Mouse (Mus musculus) gastrocnemius, postnatal 25 days (tissue): ENCODE measurements around the gene Lnx1. TPM values are rescaled to one million over a fixed set of nuclear protein-coding genes. Genes with fewer than 3 reads are reported as not detected.

ENCODE experiments used
- DNase-seq: peaks from one replicate; pipeline ENCODE4 v3.0.0; 2022
- long read RNA-seq, 2 experiments: library from polyadenylated mRNA; stranded (forward); transcript quantifications; one replicate each; pipeline ENCODE4 v2.0.0; 2021
- total RNA-seq, 2 experiments: library from RNA; stranded (reverse); gene quantifications; 1 replicate in 1 of 2; 2 replicates in 1 of 2; pipeline ENCODE4 v1.2.3; 2021

The Lnx1 gene
- total RNA-seq: 1 to 10 TPM; 1.5 to 2.7 TPM
- long read RNA-seq, experiment 1, partial matches to known transcripts: 1 of 3 reads
- long read RNA-seq, experiment 1, other reads (novel, unspliced or antisense): 0 of 3 reads
- long read RNA-seq, experiment 2, partial matches to known transcripts: 1 of 6 reads
- long read RNA-seq, experiment 2, other reads (novel, unspliced or antisense): 1 of 6 reads

DNA sequence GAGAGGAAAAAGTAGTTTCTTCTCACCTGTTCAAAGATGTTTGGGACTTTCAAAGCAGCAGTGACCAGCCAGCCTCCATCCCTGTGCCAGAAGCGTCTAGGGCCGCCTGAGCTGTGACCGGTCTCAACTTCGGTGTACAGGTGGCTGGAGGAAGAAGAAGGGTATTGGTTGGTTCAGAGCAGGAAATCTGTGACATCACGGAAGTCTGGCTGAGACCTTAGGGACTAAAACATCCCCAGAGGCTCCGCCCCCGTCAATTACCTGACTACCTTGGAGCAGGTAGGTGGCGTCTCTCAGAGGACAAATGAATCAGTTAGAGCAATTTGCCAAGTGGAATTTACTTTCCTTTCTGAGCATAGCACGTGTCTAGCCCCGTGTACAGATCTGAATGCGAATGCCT, at the start of gene Lnx1:
Gene Lnx1, minus strand, starts transcription at position 147 of the 400 bp plus-strand sequence.
- peak; percentile 48 for DNase-seq

DNA sequence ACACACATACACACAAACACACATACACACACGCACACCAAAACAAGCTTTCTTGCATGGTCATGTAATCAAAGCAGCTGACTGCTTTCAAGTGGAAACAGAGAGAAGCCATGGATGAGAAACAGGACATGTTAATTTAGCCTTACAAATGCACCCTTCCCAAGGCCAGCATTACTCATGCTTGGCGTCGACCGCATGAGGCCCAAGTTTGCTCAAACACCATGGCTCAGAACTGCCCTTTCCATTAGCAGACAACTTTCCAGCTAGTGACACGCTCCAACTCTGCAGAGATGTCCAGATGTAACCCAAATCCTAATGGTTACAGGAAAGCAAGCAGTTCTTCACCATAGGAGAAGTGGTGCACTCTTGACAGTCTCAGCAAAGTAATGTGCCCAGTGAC, 47.8 kb upstream of the Lnx1 start:
- DNase-seq: peak; percentile 68

DNA sequence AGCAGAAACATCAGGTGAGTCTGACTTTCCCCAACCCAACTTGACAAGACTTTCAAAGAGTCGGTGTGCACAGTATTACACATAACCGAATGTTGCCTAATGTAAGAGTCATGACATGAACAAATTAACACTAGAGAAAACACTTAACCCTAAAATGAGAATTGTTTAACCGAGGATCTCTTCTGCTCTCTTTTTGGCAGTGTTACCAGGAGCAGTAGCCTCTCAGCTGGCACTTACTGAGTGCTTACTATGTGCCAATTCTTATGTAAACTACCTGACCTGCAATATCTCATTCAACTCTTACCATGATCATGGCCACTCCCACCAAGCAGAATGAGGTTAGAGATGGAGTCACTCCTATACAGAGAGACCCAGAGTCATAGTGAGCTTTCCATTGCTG, 44.8 kb upstream of the Lnx1 start:
- DNase-seq: no peak

DNA sequence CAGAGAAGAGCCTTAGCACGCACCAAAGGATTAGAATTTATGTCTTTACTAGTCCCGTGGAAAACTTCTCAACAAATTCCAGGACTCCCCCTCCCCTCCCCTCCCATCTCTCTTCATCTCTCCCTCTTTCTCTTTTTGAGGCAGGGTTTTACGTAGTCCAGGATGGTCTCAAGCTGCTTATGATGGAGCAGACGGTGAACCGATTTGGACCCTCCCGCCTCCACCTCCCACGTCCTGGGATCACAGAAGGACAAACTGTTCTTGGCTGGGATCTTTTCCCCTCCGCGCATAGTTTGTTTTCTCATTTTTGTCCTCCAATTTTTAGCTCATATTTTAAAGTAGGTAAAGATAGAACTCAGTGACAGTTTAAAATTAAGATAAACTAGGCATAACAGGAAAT, 38.2 kb upstream of the Lnx1 start:
- DNase-seq: peak; percentile 40

DNA sequence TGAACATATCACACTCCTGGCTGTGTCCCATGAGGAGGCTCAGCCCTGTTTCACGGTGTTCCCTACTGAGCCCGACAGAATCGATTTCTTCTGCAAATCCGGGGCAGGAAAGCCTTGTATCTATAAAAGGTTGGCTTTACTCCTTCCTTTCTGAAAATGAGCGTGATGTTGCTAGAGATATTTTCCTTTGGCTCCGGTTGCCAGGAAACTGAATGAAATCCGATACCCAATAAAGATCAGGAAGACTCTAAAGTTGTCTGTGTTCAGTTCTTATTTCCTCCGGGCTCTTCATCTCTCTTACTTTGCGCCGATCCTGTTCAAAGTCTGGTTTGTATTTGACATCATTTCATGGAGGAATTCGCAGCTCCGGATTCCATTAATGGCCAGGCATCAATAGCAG, 36.7 kb upstream of the Lnx1 start:
- DNase-seq: no peak

DNA sequence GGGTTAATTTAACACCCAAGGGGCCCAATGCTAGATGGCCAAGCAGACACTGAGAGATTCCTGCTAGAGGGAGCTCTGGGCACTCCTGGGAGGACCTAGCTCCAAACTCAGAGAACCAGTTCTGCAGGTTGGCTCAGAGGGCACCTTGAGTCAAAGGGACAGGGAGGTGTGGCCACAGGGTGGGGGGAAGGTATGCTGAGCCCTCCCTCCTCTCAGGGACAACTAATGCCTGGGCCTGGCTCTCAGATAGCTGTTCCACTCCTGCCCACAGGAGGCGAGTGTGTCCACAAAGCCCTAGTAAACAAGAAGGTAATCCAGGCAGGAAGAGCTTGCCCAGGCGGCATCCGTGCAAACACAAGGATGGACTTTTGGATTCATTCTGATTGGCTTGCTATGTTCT, 35.6 kb upstream of the Lnx1 start:
- no peak for DNase-seq

DNA sequence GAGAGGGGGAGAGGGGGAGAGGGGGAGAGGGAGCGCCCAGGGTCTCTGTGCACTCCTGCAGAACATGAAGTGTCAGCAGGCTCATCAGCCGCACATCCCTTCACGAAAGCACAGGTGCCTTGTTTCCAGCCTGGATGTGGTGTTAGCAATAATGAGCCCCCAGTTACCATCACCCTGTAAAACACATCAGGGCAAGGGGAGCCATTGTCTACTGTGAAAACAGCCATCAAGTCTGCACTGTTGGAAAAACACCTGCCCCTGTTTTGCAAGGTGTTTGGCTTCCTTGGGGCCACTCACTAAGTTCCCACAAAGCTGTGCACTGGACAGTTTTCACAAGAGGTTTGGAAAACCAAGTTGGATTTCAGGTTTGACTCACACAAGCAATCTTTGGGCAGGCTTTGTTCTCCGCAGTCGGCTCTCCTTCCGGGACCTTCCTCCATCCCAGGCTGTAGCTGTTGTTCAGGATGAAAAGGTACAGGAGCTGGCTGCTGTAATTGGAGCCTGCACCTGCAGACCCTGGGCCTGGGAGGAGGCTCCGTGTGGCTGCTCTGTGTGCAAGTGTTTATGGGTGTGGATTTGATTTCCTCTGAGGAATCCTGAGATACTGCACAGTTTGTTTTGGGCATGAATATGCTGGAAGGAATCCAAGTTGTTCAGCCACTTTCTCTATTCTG, 31.3 kb upstream of the Lnx1 start:
- no peak for DNase-seq

DNA sequence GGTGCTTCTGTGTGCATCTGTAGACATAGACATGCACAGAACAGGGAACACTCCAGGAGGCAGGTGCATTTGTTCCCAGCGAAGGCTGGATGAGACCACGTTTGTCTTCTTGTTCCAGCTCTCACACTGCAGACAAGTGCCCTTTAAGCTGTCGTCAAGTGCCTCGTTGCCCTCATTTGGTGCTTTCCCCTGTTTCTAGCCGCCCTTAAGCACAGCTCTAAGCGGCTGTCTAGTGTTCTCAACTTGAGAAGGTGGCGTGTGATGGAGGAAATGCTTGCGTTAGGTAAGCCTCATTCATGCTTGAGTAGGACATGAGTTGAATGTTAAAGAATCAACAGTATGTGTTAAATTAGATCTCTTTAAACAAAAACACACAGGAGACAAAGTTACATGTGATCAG, 29.9 kb upstream of the Lnx1 start:
- DNase-seq: no peak

DNA sequence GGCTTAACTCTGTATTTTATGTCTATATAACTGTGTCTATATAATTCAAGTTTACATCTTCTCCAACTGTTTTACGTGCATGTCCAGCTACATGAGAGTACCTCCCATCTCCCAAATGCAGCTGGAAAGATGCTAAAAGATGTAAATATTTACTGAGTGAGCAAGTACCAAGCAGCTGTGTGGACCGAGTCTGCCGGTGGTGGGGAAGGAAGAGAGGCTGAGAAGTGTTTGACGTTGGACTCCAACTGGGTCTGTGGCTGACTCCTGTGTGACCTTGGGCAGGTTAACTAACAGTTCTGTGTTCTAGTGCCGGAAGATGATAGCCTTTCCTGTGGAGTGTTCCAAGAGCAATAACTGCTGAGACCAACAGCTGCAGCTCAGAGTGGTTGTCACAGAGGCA, 27.9 kb upstream of the Lnx1 start:
- no peak for DNase-seq

DNA sequence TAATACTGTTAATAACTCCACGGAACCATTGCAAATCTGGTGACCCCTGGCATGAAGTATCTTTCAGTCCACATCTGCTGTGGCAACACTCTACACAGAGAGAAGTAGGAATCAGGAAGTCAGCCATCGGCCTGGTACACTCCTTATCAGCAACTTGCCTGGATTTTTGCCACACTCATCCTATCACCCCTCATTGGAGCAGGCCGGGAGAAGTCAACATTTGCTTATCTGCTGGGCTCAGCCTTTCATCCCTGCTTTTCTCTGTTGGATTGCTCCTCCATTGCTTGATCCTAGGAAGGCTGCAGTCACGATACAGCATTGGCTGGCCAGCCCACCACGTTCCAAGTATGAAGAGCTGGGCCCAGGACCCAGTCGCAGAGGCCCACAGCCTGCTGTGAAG, 26.9 kb upstream of the Lnx1 start:
- no peak for DNase-seq

DNA sequence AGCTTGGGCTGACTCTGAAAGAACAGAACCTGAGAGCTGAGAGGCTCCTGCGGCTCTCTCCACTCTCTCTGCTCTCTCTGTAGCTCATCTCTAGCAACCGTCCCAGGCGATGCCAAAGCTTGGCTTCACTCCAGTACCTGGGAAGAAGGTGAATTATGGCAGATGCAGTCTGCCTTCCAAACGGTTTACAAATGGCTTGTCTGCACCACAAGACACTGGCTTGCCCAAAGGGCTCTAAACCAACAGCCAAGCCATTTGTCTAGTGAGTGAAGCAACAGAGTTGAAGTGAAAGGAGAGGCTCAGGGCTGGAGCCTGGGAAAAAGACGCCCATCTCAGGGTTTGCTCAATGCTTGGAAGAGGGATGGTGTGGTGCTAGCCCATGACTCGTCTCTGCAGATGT, 25.5 kb upstream of the Lnx1 start:
- DNase-seq: no peak

DNA sequence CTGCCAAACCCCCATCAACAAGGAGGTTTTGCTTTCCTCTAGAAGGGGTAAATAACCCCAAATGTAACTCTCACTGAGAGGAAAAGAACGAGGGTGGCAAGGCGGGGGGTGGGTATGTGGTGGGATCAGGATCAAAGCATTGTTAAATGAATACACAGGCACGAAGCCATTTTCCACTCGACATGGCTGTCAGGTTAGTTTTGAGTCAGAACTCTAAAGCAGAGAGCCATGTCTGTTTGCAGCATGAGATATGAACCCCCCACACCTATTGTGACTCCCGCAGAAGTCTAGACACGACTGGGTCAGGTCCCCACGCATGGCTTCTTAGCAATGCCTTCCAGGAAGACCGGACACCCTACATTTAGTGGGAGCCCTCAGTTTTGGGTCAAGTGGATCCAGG, 24.6 kb upstream of the Lnx1 start:
- no peak for DNase-seq

DNA sequence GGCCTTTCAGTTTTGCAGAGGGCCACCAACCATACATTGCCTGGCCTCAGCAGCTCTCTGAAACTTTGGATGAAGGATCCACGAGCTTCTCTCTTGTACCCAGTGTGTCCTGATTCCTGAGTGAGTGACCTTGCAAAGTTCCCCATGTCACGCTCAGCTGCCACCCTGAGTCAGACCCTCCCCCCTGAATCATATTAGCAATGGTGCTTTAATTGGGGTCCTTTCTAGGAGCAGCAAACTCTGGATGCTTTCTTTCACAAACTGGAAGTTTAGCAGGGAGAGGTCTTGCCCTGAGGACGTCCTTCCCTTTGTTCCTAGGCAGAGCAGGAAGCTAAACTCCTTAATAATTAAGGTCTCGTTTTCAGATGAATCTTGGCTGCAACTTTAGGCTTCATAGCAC, 22.8 kb upstream of the Lnx1 start:
- DNase-seq: no peak

DNA sequence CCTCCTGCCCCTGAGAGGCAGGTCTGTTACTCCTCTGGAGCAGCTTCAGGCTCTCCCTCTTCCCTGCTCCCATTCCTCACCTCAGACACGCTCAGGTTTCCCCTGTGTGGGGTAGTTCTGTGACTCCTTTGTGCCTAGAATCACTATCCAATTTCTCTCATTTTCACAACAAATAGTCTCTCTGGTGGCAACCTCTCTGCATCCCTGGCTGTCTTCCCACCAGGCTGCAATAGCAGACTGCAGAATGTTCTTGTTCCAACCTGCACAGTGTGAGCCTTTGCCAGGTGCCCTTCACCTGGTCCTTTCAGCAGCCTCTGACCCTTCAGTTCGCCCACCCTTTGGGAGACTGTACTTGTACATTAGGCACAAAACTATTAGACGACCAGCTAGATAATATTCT, 19.1 kb upstream of the Lnx1 start:
- DNase-seq: no peak

DNA sequence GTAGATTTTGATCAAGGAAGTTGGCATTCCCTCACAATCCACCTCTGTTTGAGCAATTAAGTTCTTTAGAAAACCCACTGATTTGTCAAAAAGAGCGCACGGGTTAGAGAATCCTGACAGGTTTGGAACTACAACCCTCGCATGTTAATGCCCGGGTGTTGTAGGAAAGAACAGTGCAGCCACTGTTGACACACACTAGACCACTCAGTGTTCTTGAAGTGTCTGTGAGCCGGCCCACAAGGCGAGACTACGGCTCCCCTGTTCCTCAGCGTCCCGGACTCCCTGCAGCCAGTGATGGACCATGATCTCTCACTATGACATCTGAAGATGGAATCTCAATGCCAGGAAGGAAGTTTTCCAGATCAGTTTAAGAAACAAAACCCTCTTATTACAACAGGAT, 17.9 kb upstream of the Lnx1 start:
- no peak for DNase-seq

DNA sequence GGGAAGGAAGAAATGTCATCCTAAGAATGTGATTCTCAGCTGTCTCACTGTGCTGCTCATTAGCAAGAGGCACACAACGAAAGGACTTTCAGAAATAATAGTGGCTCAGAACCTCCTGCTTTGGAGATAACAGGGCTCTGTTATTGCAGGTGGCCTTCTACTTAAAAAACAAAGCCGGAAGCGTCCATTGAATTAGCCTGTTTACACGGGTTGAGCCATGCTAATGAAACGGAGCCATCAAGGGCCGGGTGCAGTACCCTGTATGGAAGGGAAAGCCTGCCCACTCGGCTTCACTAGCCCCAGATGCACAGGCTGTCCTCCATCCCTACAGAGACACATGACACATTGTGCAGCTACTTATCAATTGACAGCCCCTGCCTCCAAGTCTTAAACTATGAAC, 13.5 kb upstream of the Lnx1 start:
- DNase-seq: no peak

DNA sequence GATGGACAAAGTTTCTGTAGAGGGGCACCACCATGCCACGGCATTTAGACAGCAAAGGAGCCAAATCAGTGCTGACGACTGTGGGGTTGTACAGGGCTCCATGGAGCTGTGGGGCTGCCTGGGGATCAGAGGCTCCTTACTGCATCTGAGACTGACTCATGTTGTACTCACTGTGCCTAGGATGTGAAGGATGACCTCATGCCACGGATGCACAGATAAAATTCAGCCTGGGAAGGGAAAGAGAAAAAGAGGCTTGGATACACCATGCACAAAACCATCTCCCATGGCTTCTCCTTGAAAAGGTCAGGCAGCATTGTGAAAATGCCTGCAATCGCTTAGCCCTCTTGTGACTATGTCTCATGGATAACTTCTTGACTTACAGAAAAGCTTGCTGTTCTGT, 10.1 kb upstream of the Lnx1 start:
- no peak for DNase-seq

DNA sequence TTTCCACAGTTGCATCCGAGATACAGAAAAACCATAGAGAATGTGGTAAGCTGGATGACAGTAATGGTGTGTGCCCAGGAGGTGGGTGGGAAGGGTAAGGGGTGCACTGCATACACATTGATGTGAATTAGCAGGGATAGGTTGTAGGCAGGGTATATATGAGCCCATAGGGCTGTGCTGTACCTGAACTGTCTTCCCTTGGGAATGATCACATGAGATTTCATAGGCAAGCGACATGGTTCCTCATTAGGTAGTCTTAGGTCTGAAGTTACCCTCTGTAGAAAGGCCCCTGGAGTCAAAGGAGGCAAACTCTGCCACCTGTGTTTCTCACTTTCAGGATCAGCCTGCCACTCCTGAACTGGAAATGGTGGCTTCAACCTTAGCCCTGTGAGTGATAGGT, 9.3 kb upstream of the Lnx1 start:
- no peak for DNase-seq

DNA sequence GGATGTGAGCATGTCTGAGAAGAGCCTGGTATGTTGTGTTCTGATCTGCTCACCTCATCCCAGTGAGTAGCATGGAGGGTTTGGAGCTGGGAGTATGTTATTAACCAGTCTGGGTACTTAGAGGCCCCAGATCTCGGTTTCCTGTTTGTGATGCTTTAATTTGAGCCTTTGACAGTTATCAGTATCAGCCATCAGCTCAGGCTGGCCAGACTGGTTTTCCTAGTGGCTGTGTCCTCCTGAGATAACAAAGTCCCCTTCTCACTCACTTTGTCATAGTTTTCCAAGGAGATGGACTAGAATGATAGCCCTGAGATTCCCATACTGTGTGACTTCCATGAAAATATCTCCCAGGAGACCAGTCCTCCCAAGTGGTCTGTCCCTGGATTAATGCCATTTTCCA, 8.3 kb upstream of the Lnx1 start:
- no peak for DNase-seq

DNA sequence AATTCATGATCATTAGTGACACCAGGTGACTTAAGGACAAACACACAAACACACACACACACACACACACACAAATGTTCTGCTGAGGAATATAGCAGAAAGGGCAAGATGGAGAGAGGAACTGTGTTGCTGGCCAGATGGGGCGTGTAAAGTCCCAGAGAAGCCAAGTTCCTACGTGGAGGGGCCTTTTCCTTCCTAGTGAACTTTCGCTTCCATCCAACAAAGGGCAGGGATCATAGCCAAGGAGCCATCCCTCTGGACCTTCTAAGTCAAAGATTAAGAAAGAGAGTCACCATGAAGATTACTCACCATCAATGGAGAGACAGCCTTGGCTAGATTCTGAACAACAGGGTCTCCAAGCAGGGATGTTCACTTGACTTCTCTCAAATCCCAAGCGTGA, 7.5 kb upstream of the Lnx1 start:
- DNase-seq: peak; percentile 19

DNA sequence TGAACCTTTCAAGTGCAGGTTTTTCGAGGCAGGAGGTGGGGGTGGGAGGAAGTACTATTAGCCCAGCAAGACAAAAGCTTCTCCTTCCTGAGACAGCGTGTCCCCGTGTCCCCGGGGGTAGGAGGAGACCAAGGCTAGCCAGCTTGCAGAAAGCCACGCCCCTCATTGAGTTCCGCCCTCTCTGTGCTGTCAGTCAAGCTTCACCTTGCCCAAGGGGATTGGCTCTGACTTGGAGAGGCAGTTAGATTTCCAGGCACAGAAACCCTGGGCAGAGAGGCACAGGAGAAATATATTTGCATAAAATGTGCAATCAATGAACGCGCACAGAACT, 1.7 kb upstream of the Lnx1 start:
- DNase-seq: peak; percentile 78

DNA sequence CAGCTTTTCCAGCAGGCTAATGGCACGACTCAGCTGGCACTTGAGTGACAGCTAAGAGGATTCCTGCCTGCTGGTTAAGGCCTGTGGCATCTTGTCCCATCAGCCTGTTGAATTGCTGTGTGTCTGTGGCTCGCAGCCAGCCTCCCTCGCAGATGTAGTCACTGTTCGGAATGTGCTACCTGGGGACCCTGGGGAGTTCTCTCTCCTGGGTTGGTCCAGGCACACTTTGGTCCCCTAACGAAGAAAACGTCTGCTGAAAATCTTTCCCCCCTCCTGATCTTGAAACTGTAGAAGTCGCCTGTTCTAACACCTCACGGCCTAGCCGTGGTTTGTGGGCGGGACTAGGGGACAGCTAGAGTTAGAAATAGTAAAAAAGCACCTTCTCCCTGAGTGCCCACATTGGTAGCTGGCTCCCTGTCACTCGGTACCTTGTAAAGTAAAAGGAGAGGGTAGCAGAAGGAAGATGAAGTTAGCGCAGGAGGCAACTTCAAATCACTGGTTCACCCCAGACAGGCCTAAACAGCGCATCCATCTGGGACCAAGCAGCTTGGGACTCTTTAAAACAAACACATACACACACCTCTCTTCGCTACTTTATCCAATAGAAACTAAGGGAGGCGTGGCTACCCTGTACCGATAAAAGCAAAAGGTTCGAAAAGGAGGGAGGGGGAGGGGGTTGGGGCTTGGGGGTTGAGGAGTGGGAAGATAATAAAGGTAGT, 1.2 kb upstream of the Lnx1 start:
- peak; percentile 24 for DNase-seq

DNA sequence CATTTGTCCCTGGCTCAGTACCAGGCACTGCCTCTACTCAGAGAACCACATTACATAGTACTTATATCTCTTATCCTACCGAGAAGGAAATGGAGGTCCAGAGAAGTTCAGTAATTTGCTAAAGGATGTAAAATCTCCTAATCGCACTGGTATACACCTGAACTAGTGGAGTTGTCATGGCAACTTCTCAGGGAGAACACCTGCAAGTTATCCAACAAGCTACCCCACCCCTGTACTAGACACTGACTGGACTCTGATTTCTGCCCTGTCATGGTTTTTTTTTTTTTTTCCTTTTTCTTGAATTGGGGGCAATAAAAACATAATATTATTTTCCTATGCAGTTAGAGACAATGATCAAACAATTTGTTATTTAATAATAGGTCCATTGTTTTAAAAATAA, 1.8 kb downstream of the Lnx1 start:
- no peak for DNase-seq

DNA sequence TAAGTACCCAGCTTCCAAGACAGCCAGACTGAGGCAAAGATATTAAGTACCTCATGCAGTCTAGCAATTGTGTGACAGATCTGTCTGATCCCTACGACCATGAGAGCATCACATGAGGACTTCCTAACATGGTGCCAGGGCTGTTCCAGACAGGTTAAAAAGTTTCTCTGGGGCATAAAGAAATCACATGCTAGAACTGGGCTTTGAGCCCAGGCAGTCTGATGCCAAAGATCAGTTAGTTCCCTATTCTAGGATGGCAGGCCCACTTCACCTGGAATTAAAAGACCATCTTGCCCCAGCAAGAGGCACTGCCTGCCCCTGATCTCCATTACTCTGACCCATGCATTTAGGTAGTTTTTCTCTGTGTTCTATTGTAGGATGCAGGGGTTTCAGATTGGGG, 3.0 kb downstream of the Lnx1 start:
- DNase-seq: no peak
